Mouse (Mus musculus) right cerebral cortex, postnatal 4 days (tissue): ENCODE measurements around the gene Rasa3.

Source experiments
- DNase-seq: peaks from one replicate; pipeline ENCODE4 v3.0.0-alpha.2; 2022

Gene Rasa3

GRCm38 (mm10) chr8:13647591-13647990, 29.8 kb downstream of the Rasa3 start:
- no peak for DNase-seq

- no peak for DNase-seq
Measured at GRCm38 (mm10) chr8:13644932-13645676, 32.3 kb downstream of the Rasa3 start.

- DNase-seq: peak; percentile 25
Measured at GRCm38 (mm10) chr8:13644155-13644554, 33.2 kb downstream of the Rasa3 start.

GRCm38 (mm10) chr8:13642659-13643181, 34.7 kb downstream of the Rasa3 start:
- DNase-seq: no peak

GRCm38 (mm10) chr8:13641206-13641605, 36.2 kb downstream of the Rasa3 start:
- DNase-seq: no peak

- DNase-seq: peak; percentile 50
Measured at GRCm38 (mm10) chr8:13640452-13640883, 36.9 kb downstream of the Rasa3 start.

GRCm38 (mm10) chr8:13633107-13633506, 44.3 kb downstream of the Rasa3 start:
- DNase-seq: no peak

GRCm38 (mm10) chr8:13632309-13632708, 45.1 kb downstream of the Rasa3 start:
- no peak for DNase-seq

GRCm38 (mm10) chr8:13630754-13631153, 46.6 kb downstream of the Rasa3 start:
- no peak for DNase-seq

- DNase-seq: no peak
Measured at GRCm38 (mm10) chr8:13630171-13630570, 47.2 kb downstream of the Rasa3 start.

- no peak for DNase-seq
Measured at GRCm38 (mm10) chr8:13629351-13630090, 47.9 kb downstream of the Rasa3 start.

GRCm38 (mm10) chr8:13628067-13628466, 49.3 kb downstream of the Rasa3 start:
- no peak for DNase-seq

GRCm38 (mm10) chr8:13627591-13627990, 49.8 kb downstream of the Rasa3 start:
- no peak for DNase-seq

- no peak for DNase-seq
Measured at GRCm38 (mm10) chr8:13626114-13626513, 51.3 kb downstream of the Rasa3 start.

- no peak for DNase-seq
Measured at GRCm38 (mm10) chr8:13625281-13625970, 52.0 kb downstream of the Rasa3 start.

- no peak for DNase-seq
Measured at GRCm38 (mm10) chr8:13624863-13625262, 52.5 kb downstream of the Rasa3 start.

GRCm38 (mm10) chr8:13623911-13624421, 53.4 kb downstream of the Rasa3 start:
- no peak for DNase-seq

GRCm38 (mm10) chr8:13623038-13623750, 54.2 kb downstream of the Rasa3 start:
- peak; percentile 38 for DNase-seq

- DNase-seq: no peak
Measured at GRCm38 (mm10) chr8:13620226-13620920, 57.0 kb downstream of the Rasa3 start.

GRCm38 (mm10) chr8:13616831-13617505, 60.4 kb downstream of the Rasa3 start:
- DNase-seq: no peak

GRCm38 (mm10) chr8:13614924-13615391, 62.4 kb downstream of the Rasa3 start:
- DNase-seq: peak; percentile 24
